Mouse (Mus musculus): Measurements from ENCODE around the gene Sesn1.

The Sesn1 gene

GRCm38 (mm10) chr10:41875624-41876023 is 65.9 kb downstream of the Sesn1 start:
- DNase-seq: no peak

- no peak for DNase-seq
Measured at GRCm38 (mm10) chr10:41878344-41878743, 68.6 kb downstream of the Sesn1 start.

- no peak for DNase-seq
Measured at GRCm38 (mm10) chr10:41879675-41880074, 69.9 kb downstream of the Sesn1 start.

- peak; percentile 25 for DNase-seq
Measured at GRCm38 (mm10) chr10:41880206-41880605, 70.5 kb downstream of the Sesn1 start.

- DNase-seq: no peak
Measured at GRCm38 (mm10) chr10:41880777-41881176, 71.0 kb downstream of the Sesn1 start.

- DNase-seq: no peak
Measured at GRCm38 (mm10) chr10:41881438-41881837, 71.7 kb downstream of the Sesn1 start.

- peak; percentile 41 for DNase-seq
Measured at GRCm38 (mm10) chr10:41883741-41884575, 74.2 kb downstream of the Sesn1 start.

GRCm38 (mm10) chr10:41887080-41887821 is 77.5 kb downstream of the Sesn1 start:
- peak; percentile 98 for DNase-seq

- DNase-seq: peak; percentile 39
Measured at GRCm38 (mm10) chr10:41888365-41888941, 78.7 kb downstream of the Sesn1 start.

- no peak for DNase-seq
Measured at GRCm38 (mm10) chr10:41889566-41889965, 79.8 kb downstream of the Sesn1 start.

GRCm38 (mm10) chr10:41890537-41890936 is 80.8 kb downstream of the Sesn1 start:
- no peak for DNase-seq

GRCm38 (mm10) chr10:41891312-41891711 is 81.6 kb downstream of the Sesn1 start:
- no peak for DNase-seq

GRCm38 (mm10) chr10:41893433-41894411 is 84.0 kb downstream of the Sesn1 start:
- peak; percentile 63 for DNase-seq

- no peak for DNase-seq
Measured at GRCm38 (mm10) chr10:41896425-41896824, 86.7 kb downstream of the Sesn1 start.

- no peak for DNase-seq
Measured at GRCm38 (mm10) chr10:41896865-41897264, 87.1 kb downstream of the Sesn1 start.

- no peak for DNase-seq
Measured at GRCm38 (mm10) chr10:41901456-41901855, 91.7 kb downstream of the Sesn1 start.

GRCm38 (mm10) chr10:41901864-41902263 is 92.1 kb downstream of the Sesn1 start:
- no peak for DNase-seq

GRCm38 (mm10) chr10:41907473-41907872 is 97.7 kb downstream of the Sesn1 start:
- DNase-seq: no peak

GRCm38 (mm10) chr10:41907950-41908349 is 98.2 kb downstream of the Sesn1 start:
- DNase-seq: no peak

GRCm38 (mm10) chr10:41908899-41909298 is 99.2 kb downstream of the Sesn1 start:
- DNase-seq: no peak

GRCm38 (mm10) chr10:41912290-41912994 is 102.7 kb downstream of the Sesn1 start:
- DNase-seq: no peak

- DNase-seq: peak; percentile 22
Measured at GRCm38 (mm10) chr10:41926726-41927125, 117.0 kb downstream of the Sesn1 start.

Data from lung, postnatal 10 days (tissue).